Mouse (Mus musculus) forebrain, embryonic 15.5 days (tissue): ENCODE data around the gene Myh6. TPM values are rescaled to one million over a fixed set of nuclear protein-coding genes. Genes with fewer than 3 reads are reported as not detected.

Experiments used
- ATAC-seq: fragments of 200-750 bp; cut with Nextera tagmentation; replicated peaks from 2 replicates; pipeline ENCODE4 v1.8.0; 2017; ENCODE audit warnings: mild to moderate bottlenecking, moderate TSS enrichment, moderate library complexity
- H3K27ac ChIP-seq: fragments of 300-500 bp; sonication (generic); replicated peaks from 2 replicates; pipeline ENCODE4 v1.5.1; 2015; ENCODE audit warnings: mild to moderate bottlenecking, inconsistent platforms
- H3K27me3 ChIP-seq: fragments of 300-500 bp; sonication (generic); 2 replicates; pipeline ENCODE4 v1.6.1; 2015; ENCODE audit warnings: inconsistent platforms
- H3K36me3 ChIP-seq: fragments of 300-500 bp; sonication (generic); 2 replicates; pipeline ENCODE4 v1.6.1; 2015; ENCODE audit warnings: mild to moderate bottlenecking, inconsistent platforms
- H3K4me1 ChIP-seq: fragments of 300-500 bp; sonication (generic); 2 replicates; pipeline ENCODE4 v1.6.1; 2015; ENCODE audit warnings: inconsistent platforms
- H3K4me2 ChIP-seq: fragments of 300-500 bp; sonication (generic); replicated peaks from 2 replicates; pipeline ENCODE4 v1.6.1; 2015; ENCODE audit warnings: mild to moderate bottlenecking, inconsistent platforms
- H3K4me3 ChIP-seq: fragments of 300-500 bp; sonication (generic); 2 replicates; pipeline ENCODE4 v1.5.1; 2015; ENCODE audit warnings: mild to moderate bottlenecking, inconsistent platforms
- H3K9ac ChIP-seq: fragments of 300-500 bp; sonication (generic); replicated peaks from 2 replicates; pipeline ENCODE4 v1.6.1; 2015; ENCODE audit warnings: mild to moderate bottlenecking, inconsistent platforms
- H3K9me3 ChIP-seq: fragments of 300-500 bp; sonication (generic); 2 replicates; pipeline ENCODE4 v1.6.1; 2016; ENCODE audit warnings: inconsistent platforms
- WGBS: fragments of 180-500 bp; shearing (Covaris S2); methylation state at CpG from one replicate; pipeline ENCODE4 v1.1.7; 2015; ENCODE audit warnings: mixed read lengths; 5-methylcytosine and 5-hydroxymethylcytosine counted together
- polyA plus RNA-seq: library from polyadenylated mRNA; unstranded; fragments of >200 nt; fragmentation: Nextera tagmentation; extraction: Ambion mirVana; gene quantifications from 2 replicates; pipeline ENCODE4 v1.2.1, GENCODE M21; 2015

The Myh6 gene
- polyA plus RNA-seq, 1 experiment from 2014 or later, result 1.0 TPM

DNA sequence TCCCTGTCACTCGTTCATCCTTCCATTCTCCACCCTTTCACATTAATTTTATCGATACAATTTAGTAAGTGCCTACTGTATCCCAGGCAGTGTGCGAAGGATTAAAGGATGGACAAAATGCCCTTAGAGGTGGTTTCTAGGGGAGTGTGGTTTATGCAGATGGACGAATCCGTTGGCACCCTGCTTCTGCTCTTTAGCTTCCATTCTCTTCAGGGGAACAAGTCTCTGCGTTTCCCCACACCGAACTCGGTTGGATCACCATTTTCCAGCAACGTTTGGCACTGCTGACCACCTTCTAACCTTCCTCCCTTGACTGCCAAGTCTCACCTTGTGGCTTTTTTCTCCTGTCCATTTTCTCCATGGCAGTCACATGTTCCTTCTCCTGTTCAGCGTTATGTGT lies 53.4 kb downstream of the Myh6 start:
- WGBS, result 14% methylated on average over 10 of the region's 10 CpGs
- Histone ChIP-seq H3K27me3 (no peaks in the 10 kb centered on the region), H3K4me1 (peaks cover 21% of the 10 kb centered on the region), H3K36me3 (peaks cover 22% of the 10 kb centered on the region), H3K9me3 (no peaks in the 10 kb centered on the region), H3K27ac (peak overlapping the region; percentile 87), H3K4me2 (peak overlapping the region; percentile 83), H3K4me3 (peak overlapping the region; percentile 74), H3K9ac (peak overlapping the region; percentile 84)
- ATAC-seq, result 0 out of 2 replicates have a peak, but pooled peaks have one; percentile 3

- H3K27ac ChIP-seq, result peak within 1 kb of the TSS; percentile 87
- no peaks in the 10 kb centered on the region for H3K9me3 ChIP-seq
- peak; percentile 97 for ATAC-seq
- H3K27me3 ChIP-seq, result no peaks in the 10 kb centered on the region
- peaks cover 22% of the 10 kb centered on the region for H3K36me3 ChIP-seq
- under 1% methylated on average over 26 of the region's 28 CpGs for WGBS
- H3K4me2 ChIP-seq, result peak within 1 kb of the TSS; percentile 83
- H3K9ac ChIP-seq, result peak within 1 kb of the TSS; percentile 84
- peaks cover 21% of the 10 kb centered on the region for H3K4me1 ChIP-seq
- peak within 1 kb of the TSS; percentile 74 for H3K4me3 ChIP-seq
Observed at GRCm38 (mm10) chr14:54912886-54913285, 53.8 kb downstream of the Myh6 start, which contains the start of gene Slc22a17. TSS of gene Slc22a17 (minus strand) at chr14:54913132.

DNA sequence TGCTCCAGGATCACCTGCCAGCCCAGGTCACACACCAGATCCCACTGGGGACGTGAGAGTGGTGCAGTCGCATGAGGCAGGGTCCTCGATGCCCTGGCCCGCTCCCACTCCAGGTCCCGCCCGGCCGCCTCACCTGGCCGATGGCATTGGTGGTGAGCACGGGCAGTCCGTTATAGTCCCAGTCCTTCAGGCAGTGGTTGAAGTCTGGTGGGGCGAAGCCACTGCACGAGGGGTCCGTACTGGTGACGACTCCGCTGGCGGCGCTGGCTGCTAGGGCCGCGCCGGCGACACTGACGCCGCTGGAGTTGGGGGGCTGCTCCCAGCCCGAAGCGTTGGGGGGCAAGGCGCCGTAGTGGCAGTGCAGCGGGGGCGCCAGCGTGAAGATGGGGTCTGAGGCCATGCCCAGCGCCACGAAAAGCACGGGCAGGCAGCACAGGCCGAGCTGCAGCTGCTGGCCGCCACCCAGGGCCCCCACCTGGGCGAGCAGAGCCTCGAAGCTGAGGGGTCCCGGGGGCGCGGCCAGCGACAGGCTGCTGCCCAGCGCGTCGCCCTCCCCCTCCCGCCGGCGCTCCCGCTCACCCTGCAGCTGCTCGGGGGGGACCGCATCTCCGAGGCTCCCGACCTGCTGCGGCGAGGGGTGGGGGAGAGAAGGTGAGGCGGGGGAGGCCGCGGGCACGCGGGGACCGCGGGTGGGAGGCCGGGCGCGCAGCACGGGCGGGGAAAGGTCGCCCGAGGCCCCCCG lies 54.4 kb downstream of the Myh6 start:
- peak overlapping the region; percentile 83 for H3K4me2 ChIP-seq
- peak; percentile 68 for ATAC-seq
- peaks cover 27% of the 10 kb centered on the region for H3K36me3 ChIP-seq
- peaks cover 21% of the 10 kb centered on the region for H3K4me1 ChIP-seq
- WGBS, result 2% methylated on average over 49 of the region's 69 CpGs
- peak overlapping the region; percentile 74 for H3K4me3 ChIP-seq
- no peaks in the 10 kb centered on the region for H3K9me3 ChIP-seq
- H3K27me3 ChIP-seq, result no peaks in the 10 kb centered on the region
- H3K9ac ChIP-seq, result peak overlapping the region; percentile 84
- peak overlapping the region; percentile 87 for H3K27ac ChIP-seq

- no peak overlapping the region for H3K4me3 ChIP-seq
- H3K4me1 ChIP-seq, result peaks cover 20% of the 10 kb centered on the region
- H3K4me2 ChIP-seq, result no peak overlapping the region
- no peak overlapping the region for H3K9ac ChIP-seq
- no peaks in the 10 kb centered on the region for H3K27me3 ChIP-seq
- no peak for ATAC-seq
- H3K36me3 ChIP-seq, result peaks cover 48% of the 10 kb centered on the region
- 86% methylated on average over 7 of the region's 7 CpGs for WGBS
- no peaks in the 10 kb centered on the region for H3K9me3 ChIP-seq
- no peak overlapping the region for H3K27ac ChIP-seq
Observed at GRCm38 (mm10) chr14:54908682-54909081, 58.0 kb downstream of the Myh6 start.

GRCm38 (mm10) chr14:54903641-54904040 lies 63.1 kb downstream of the Myh6 start:
- H3K4me2 ChIP-seq, result no peak overlapping the region

GRCm38 (mm10) chr14:54900383-54900782 lies 66.3 kb downstream of the Myh6 start:
- H3K9me3 ChIP-seq, result no peaks in the 10 kb centered on the region
- H3K36me3 ChIP-seq, result peaks cover 44% of the 10 kb centered on the region
- H3K27ac ChIP-seq, result peak overlapping the region; percentile 6; the same call in 1 of the 2 replicates
- peak; percentile 59 for ATAC-seq
- no peak overlapping the region for H3K9ac ChIP-seq
- H3K4me1 ChIP-seq, result peaks cover 18% of the 10 kb centered on the region
- no peak overlapping the region for H3K4me2 ChIP-seq
- no peak overlapping the region for H3K4me3 ChIP-seq
- no peaks in the 10 kb centered on the region for H3K27me3 ChIP-seq
- under 1% methylated on average over 3 of the region's 3 CpGs for WGBS

More at GRCm38 (mm10) chr14:54903641-54904040, 63.1 kb downstream of the Myh6 start:
- no peaks in the 10 kb centered on the region for H3K9me3 ChIP-seq
- WGBS, result 90% methylated on average over 4 of the region's 4 CpGs
- no peak overlapping the region for H3K9ac ChIP-seq
- no peak overlapping the region for H3K4me3 ChIP-seq
- no peak for ATAC-seq
- no peaks in the 10 kb centered on the region for H3K27me3 ChIP-seq
- H3K27ac ChIP-seq, result no peak overlapping the region
- H3K4me1 ChIP-seq, result no peaks in the 10 kb centered on the region
- peaks cover 46% of the 10 kb centered on the region for H3K36me3 ChIP-seq

DNA sequence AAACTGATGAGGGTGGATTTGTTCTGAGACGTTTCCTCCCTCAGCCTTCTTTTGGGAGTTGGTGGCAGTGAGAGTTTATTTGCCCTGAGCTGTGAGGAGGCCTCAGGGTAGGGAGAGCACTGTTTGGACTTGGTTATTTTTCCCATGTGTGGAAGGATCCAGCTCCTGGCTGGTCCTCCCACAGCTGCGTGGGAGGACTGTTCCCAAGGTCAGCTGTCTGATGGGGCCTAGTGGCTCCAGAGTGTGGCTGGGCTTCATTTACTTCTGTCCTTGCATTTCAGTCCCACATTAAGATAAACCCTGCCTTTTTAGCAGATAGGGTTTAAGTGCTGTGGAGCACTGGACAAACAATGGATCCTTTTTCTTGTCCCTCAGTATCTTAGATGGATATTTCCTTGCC lies 69.3 kb downstream of the Myh6 start:
- Histone ChIP-seq H3K9ac (no peak overlapping the region), H3K9me3 (no peaks in the 10 kb centered on the region), H3K27ac (peak overlapping the region; percentile 31; the same call in 1 of the 2 replicates), H3K27me3 (no peaks in the 10 kb centered on the region), H3K4me1 (peaks cover 24% of the 10 kb centered on the region), H3K4me3 (no peak overlapping the region), H3K36me3 (peaks cover 36% of the 10 kb centered on the region), H3K4me2 (no peak overlapping the region)
- no peak for ATAC-seq
- 75% methylated on average over 2 of the region's 2 CpGs for WGBS

GRCm38 (mm10) chr14:54894296-54895151 lies 72.2 kb downstream of the Myh6 start:
- H3K27me3 ChIP-seq, result no peaks in the 10 kb centered on the region
- H3K4me2 ChIP-seq, result peak overlapping the region; percentile 64
- peak; percentile 55 for ATAC-seq
- H3K9ac ChIP-seq, result peak overlapping the region; percentile 98
- peaks cover 24% of the 10 kb centered on the region for H3K4me1 ChIP-seq
- under 1% methylated on average over 52 of the region's 54 CpGs for WGBS
- H3K27ac ChIP-seq, result peak overlapping the region; percentile 94
- peak overlapping the region; percentile 90 for H3K4me3 ChIP-seq
- no peaks in the 10 kb centered on the region for H3K9me3 ChIP-seq
- peaks cover 36% of the 10 kb centered on the region for H3K36me3 ChIP-seq

GRCm38 (mm10) chr14:54893651-54894181 lies 73.0 kb downstream of the Myh6 start:
- ATAC-seq, result peak; percentile 99
- peak overlapping the region; percentile 98 for H3K9ac ChIP-seq

GRCm38 (mm10) chr14:54892200-54892599 lies 74.5 kb downstream of the Myh6 start, which contains the start of gene Pabpn1:
TSS of gene Pabpn1 (plus strand) at chr14:54892500.
- no peaks in the 10 kb centered on the region for H3K9me3 ChIP-seq
- peak within 1 kb of the TSS; percentile 51 for H3K4me2 ChIP-seq
- 93% methylated on average over 3 of the region's 3 CpGs for WGBS
- H3K4me1 ChIP-seq, result peaks cover 23% of the 10 kb centered on the region
- H3K27me3 ChIP-seq, result no peaks in the 10 kb centered on the region
- ATAC-seq, result no peak
- H3K27ac ChIP-seq, result peak within 1 kb of the TSS; percentile 92
- H3K9ac ChIP-seq, result peak within 1 kb of the TSS; percentile 53
- peaks cover 18% of the 10 kb centered on the region for H3K36me3 ChIP-seq
- H3K4me3 ChIP-seq, result peak within 1 kb of the TSS; percentile 90

More at GRCm38 (mm10) chr14:54893651-54894181, 73.0 kb downstream of the Myh6 start:
- Histone ChIP-seq H3K36me3 (peaks cover 30% of the 10 kb centered on the region), H3K27ac (peak overlapping the region; percentile 94), H3K9me3 (no peaks in the 10 kb centered on the region), H3K4me2 (peak overlapping the region; percentile 64), H3K4me1 (peaks cover 24% of the 10 kb centered on the region), H3K4me3 (peak overlapping the region; percentile 90), H3K27me3 (no peaks in the 10 kb centered on the region)
- WGBS, result under 1% methylated on average over 38 of the region's 38 CpGs
